Mouse (Mus musculus): ENCODE data around the gene Cpz. TPM values are rescaled to one million over a fixed set of nuclear protein-coding genes. Genes with fewer than 3 reads are reported as not detected.

The Cpz gene
- total RNA-seq (2021) = 1 to 10 TPM; 1.3 to 1.6 TPM
- long read RNA-seq = 0 reads

- no peak for DNase-seq (ENCODE audit: low spot score in 2 of 2)
These were observed at the start of gene Cpz for GRCm38 (mm10) chr5:35525469-35526123. Gene Cpz (minus strand): TSS chr5:35525698.

- peak; percentile 88 to 91 for DNase-seq (ENCODE audit: low spot score in 2 of 2)
These were observed 49.4 kb upstream of the Cpz start, which contains the start of gene Trmt44 for GRCm38 (mm10) chr5:35574653-35575599. Gene Trmt44 (minus strand): TSS chr5:35575070.

- DNase-seq (ENCODE audit: low spot score in 2 of 2) = no peak
These were observed 46.0 kb upstream of the Cpz start for GRCm38 (mm10) chr5:35571546-35571945.

- DNase-seq (ENCODE audit: low spot score in 2 of 2) = no peak
These were observed 41.1 kb upstream of the Cpz start for GRCm38 (mm10) chr5:35566632-35567031.

GRCm38 (mm10) chr5:35565217-35565616 lies 39.7 kb upstream of the Cpz start:
- DNase-seq (ENCODE audit: low spot score in 2 of 2) = no peak

- peak; percentile 81 to 84 for DNase-seq (ENCODE audit: low spot score in 2 of 2)
These were observed 38.0 kb upstream of the Cpz start for GRCm38 (mm10) chr5:35563449-35563848.

GRCm38 (mm10) chr5:35562616-35563015 lies 37.1 kb upstream of the Cpz start:
- no peak for DNase-seq (ENCODE audit: low spot score in 2 of 2)

GRCm38 (mm10) chr5:35559447-35559846 lies 33.9 kb upstream of the Cpz start:
- no peak for DNase-seq (ENCODE audit: low spot score in 2 of 2)

GRCm38 (mm10) chr5:35557946-35558621 lies 32.6 kb upstream of the Cpz start:
- DNase-seq (ENCODE audit: low spot score in 2 of 2) = no peak

- DNase-seq (ENCODE audit: low spot score in 2 of 2) = no peak
These were observed 30.9 kb upstream of the Cpz start for GRCm38 (mm10) chr5:35556393-35556792.

- DNase-seq (ENCODE audit: low spot score in 2 of 2) = no peak
These were observed 27.5 kb upstream of the Cpz start for GRCm38 (mm10) chr5:35552838-35553539.

GRCm38 (mm10) chr5:35551855-35552837 lies 26.6 kb upstream of the Cpz start:
- DNase-seq (ENCODE audit: low spot score in 2 of 2) = peak; percentile 40 to 56

GRCm38 (mm10) chr5:35546127-35546526 lies 20.6 kb upstream of the Cpz start:
- DNase-seq (ENCODE audit: low spot score in 2 of 2) = no peak

- no peak for DNase-seq (ENCODE audit: low spot score in 2 of 2)
These were observed 15.7 kb upstream of the Cpz start for GRCm38 (mm10) chr5:35541059-35541790.

GRCm38 (mm10) chr5:35540555-35540954 lies 15.1 kb upstream of the Cpz start:
- no peak for DNase-seq (ENCODE audit: low spot score in 2 of 2)

GRCm38 (mm10) chr5:35539576-35539975 lies 14.1 kb upstream of the Cpz start:
- no peak for DNase-seq (ENCODE audit: low spot score in 2 of 2)

- no peak for DNase-seq (ENCODE audit: low spot score in 2 of 2)
These were observed 12.5 kb upstream of the Cpz start for GRCm38 (mm10) chr5:35538022-35538421.

GRCm38 (mm10) chr5:35537474-35537873 lies 12.0 kb upstream of the Cpz start:
- no peak for DNase-seq (ENCODE audit: low spot score in 2 of 2)

GRCm38 (mm10) chr5:35536271-35536670 lies 10.8 kb upstream of the Cpz start:
- DNase-seq (ENCODE audit: low spot score in 2 of 2) = no peak

Data from layer of hippocampus, postnatal 10 days (tissue).